Mouse (Mus musculus) adipocyte (in vitro differentiated cells): ENCODE results near the gene Zfp467.
A peak's percentile ranks its signal among the peaks of the same experiment; 100 is the strongest.

Experiments used
- DNase-seq: peaks from one replicate; pipeline ENCODE4 v3.0.0-alpha.2; 2016; ENCODE audit warnings: low spot score

The Zfp467 gene

GRCm38 (mm10) chr6:48445181-48446101 is at the start of gene Zfp467:
TSS of gene Zfp467 (minus strand) at chr6:48445825.
- no peak for DNase-seq

- DNase-seq = no peak
Observed at GRCm38 (mm10) chr6:48493136-48493730, 47.6 kb upstream of the Zfp467 start.

DNA sequence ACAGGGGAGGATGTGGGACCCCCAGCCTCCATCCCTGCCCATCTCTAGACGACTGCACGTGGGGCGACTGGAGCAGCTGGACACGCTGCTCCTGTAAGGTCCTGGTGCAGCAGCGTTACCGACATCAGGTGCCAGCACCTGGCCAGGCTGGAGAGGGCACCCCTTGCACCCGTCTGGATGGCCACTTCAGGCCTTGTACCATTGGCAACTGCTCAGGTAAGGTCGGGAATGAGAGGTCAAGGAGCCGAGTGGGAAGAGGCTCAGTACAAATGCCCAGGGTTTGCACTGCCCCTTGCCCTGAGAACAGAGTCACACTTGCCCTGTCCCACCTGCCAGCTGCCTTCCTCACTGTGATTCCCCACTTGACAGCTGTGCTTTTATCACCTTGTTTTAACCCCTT is 45.7 kb upstream of the Zfp467 start:
- no peak for DNase-seq

DNA sequence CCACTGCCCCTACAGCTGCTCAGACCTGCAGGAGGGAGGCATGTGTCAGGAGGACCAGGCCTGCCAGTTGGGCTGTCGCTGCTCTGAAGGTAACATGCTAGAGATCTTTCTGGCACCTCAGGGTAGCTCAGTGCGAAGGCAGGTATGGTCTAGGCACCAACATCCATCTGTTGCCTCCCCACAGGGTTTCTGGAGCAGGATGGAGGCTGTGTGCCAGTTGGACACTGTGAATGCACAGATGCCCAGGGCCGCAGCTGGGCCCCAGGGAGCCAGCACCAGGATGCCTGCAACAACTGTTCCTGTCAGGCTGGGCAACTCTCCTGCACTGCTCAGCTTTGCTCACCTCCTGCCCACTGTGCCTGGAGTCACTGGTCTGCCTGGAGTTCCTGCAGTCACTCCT is 44.1 kb upstream of the Zfp467 start:
- no peak for DNase-seq

- no peak for DNase-seq
Observed at GRCm38 (mm10) chr6:48487747-48488725, 42.4 kb upstream of the Zfp467 start.

DNA sequence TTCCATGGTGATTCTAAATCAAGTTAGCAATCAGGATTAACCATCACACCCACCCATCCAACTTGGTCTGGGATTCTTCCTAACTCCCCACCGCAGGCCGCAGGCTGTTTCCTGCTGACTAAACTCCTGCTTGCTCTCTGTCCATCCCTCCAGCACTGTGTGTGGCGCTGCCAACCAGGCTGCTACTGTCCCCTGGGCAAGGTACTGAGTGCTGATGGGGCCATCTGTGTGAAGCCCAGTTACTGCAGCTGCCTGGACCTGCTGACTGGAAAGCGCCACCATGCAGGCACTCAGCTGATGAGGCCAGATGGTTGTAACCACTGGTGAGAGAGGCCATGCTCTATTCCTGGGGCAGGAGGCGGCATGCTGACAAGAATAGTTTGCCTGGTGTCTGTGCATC is 36.9 kb upstream of the Zfp467 start:
- DNase-seq = no peak

DNA sequence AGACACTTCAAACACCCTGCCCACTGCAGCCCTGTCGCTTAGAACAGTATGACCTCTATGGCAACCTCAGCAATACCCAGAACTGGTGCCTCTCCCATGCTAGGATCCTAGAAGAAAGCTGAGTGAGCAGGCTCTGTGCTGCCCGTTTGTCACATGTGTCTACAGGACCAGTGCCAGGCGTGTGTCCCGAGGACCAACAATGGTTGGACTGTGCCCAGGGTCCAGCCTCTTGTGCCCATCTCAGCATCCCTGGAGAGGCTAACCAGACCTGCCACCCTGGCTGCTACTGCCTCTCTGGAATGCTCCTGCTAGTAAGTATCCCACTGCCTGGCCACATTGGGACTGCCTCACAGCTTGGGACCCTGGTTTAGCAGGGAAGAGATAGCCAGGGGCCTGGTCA is 32.8 kb upstream of the Zfp467 start:
- DNase-seq = no peak

- no peak for DNase-seq
Observed at GRCm38 (mm10) chr6:48470739-48471138, 25.1 kb upstream of the Zfp467 start.

DNA sequence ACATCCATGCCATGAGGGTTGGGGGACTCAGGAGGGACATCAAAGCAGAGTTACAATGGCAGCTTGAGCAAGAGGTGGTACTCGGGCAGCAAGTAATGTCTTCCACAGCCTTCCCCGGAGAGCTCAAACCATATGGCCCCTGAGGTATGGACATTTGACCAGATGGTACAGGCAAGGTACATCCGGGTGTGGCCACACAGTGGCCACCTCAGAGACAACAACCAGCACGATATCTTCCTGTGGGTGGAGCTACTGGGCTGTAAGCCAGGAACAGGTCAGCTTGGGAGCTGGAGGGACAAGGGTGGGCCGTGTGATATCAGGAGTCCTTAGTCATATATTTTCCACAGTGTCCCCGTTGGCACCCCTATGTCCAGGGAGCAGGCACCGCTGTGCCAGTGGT is 21.9 kb upstream of the Zfp467 start:
- DNase-seq = no peak

GRCm38 (mm10) chr6:48466715-48467114 is 21.1 kb upstream of the Zfp467 start:
- no peak for DNase-seq

GRCm38 (mm10) chr6:48464966-48465679 is 19.5 kb upstream of the Zfp467 start:
- no peak for DNase-seq

DNA sequence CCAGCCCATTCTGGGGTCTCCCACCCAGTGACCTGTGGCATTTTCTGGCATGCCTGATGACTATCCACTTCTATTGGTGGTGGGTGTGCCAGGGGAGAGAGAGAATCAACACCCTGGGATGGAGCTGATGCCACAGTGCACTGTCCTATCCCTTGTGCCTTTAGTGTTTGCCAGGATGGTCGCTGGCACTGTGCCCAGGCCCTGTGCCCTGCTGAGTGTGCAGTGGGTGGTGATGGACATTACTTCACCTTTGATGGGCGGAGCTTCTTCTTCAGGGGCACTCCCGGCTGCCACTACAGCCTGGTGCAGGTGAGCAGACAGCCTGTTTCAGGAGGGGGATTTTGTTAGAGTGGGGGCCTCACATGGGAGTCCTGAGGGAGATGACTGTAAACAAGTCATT is 7.1 kb upstream of the Zfp467 start:
- DNase-seq = no peak

- no peak for DNase-seq
Observed at GRCm38 (mm10) chr6:48452151-48452550, 6.5 kb upstream of the Zfp467 start.

DNA sequence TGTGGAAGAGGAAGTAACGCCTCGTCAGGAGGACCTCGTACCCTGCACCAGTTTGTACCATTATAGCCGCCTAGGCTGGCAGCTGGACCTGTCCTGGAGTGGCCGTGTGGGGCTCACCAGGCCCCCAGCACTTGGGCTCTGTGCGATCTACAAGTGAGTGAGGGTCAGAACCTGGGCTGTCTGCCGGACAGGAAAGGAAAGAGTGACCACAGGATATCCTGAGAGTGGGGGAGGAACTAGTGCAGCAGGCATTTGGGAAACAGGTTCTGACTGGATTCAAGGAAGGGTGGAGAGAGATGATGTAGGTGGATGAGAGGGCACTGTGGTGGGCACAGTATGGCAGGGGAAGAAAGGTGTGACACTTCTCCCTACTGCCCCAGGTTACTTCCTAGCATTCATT is 2.9 kb upstream of the Zfp467 start:
- DNase-seq = no peak

GRCm38 (mm10) chr6:48447929-48448328 is 2.3 kb upstream of the Zfp467 start, which contains the start of gene Sspo:
TSS of gene Sspo (plus strand) at chr6:48448229.
- DNase-seq = no peak

GRCm38 (mm10) chr6:48446896-48447295 is 1.3 kb upstream of the Zfp467 start:
- DNase-seq = no peak

- peak; percentile 27 for DNase-seq
Observed at GRCm38 (mm10) chr6:48446256-48446655, 631 bp upstream of the Zfp467 start.

GRCm38 (mm10) chr6:48444310-48445180 is 1.1 kb downstream of the Zfp467 start:
- peak; percentile 47 for DNase-seq

DNA sequence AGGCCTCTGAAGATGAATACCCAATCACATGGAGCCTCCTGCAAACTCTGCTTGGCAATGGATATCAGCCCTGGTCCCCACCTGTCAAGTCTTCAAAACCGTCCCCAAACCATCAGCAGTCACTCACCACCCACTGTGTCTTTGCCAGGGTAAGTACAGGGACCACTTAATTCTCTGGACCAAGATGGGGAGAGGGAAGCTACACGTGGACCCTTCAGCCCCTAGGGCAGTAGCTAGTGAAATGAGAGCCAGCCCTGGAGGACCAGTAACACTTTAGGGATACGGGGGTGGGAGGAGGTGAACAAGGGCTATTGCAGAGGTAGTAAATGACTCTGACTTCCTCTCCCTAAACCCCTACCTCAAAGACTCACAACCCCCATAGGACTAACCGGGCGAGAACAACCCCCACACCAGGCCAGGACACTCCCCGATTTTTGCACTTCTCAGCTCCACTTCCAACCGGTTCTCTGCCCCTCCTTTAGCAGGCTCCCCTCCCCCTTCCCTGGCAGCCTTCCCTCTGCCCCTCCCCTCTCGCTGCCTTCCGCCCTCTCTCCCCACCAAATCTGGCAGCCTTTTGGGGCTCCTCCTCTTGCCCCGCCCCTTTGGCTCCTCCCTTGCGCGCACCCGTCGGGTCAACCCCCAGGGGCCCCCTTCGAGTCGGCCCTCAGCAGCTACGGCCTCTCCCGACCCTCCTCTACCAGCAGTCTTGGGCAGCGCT is 1.9 kb downstream of the Zfp467 start:
- peak; percentile 69 for DNase-seq
